Mouse (Mus musculus): Measurements from ENCODE around the gene Rsbn1.

The Rsbn1 gene

GRCm38 (mm10) chr3:103914010-103914669 lies at the start of gene Rsbn1:
Gene Rsbn1, plus strand, starts transcription at chr3:103914120.
- DNase-seq (ENCODE audit: low spot score): peak; percentile 99

GRCm38 (mm10) chr3:103864200-103864599 lies 49.7 kb upstream of the Rsbn1 start:
- no peak for DNase-seq (ENCODE audit: low spot score)

- no peak for DNase-seq (ENCODE audit: low spot score)
Measured at GRCm38 (mm10) chr3:103867424-103867971, 46.4 kb upstream of the Rsbn1 start.

- no peak for DNase-seq (ENCODE audit: low spot score)
Measured at GRCm38 (mm10) chr3:103868008-103868407, 45.9 kb upstream of the Rsbn1 start.

DNA sequence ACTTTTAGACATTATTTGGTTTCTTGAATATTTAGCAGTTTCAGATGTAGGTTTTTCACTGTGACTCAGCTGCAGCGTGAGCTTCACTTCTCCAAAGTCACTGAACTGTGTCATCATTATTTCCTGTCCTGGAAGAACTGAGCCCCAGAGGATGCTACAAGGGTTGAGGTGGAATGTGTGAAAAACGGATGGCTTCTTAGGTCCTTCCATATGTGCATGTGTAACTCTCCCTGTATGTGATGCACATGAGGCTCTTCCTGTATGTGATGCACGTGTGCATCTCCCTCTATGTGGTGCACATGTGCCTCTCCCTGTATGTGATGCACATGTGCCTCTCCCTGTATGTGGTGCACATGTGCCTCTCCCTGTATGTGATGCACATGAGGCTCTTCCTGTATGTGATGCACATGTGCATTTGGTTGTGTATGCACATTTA lies 41.2 kb upstream of the Rsbn1 start:
- no peak for DNase-seq (ENCODE audit: low spot score)

DNA sequence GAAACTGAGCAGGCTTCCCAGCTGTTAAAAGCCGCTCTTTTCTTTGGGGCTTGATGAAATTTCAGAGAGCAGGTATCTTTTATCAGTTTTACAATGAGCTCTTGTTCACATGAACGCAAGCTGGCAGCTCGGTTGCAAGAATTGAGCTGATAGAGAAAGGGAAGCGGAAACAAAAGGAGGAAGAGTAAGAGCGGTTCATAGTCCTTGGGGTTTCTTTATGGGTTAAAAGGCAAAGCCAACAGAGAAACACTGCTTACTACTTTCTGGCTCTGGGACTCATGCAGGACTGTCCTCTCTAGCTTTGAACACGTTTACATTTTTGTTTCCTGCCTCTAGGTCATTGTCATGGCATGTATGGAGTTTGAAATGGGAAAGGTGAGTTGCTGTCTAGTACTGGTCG lies 39.6 kb upstream of the Rsbn1 start:
- DNase-seq (ENCODE audit: low spot score): no peak

- DNase-seq (ENCODE audit: low spot score): peak; percentile 11
Measured at GRCm38 (mm10) chr3:103885946-103886345, 28.0 kb upstream of the Rsbn1 start.

DNA sequence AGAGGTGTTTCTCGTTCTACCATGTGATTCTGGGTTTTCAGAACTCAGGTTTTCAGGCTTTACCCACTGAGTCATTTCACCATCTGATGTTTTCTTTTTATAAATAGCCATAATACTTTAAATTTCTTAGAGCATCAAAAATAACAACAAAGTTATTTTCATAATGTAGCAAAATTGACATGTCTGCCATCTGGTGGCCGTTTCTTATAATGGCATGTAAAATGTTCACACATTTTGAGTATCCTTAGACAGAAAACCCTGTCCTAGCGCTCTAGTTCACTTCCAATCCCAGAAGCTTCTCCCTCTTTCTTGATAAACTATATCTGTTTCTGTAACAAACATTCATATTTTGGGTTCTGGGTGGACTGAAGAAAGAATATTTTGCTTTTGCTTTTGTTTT lies 26.3 kb upstream of the Rsbn1 start:
- DNase-seq (ENCODE audit: low spot score): peak; percentile 83

DNA sequence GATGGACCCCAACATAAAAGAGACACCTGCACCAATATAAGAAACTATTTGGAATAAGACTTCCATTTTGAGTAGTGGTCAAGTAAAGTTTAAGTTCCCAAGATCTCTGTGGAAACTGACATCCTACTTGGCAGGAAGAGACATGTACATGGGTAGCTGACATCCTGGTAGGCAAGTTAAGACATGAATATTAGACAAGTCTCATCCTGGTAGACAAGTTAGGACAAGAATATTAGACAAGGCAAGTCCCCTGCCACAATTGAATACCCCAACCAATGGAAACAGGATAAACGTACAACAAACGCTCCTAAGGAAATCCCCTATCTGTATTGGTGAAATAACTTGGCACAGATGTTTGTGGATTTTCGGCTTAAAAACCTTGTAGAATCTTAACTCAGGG lies 20.5 kb upstream of the Rsbn1 start:
- DNase-seq (ENCODE audit: low spot score): no peak

DNA sequence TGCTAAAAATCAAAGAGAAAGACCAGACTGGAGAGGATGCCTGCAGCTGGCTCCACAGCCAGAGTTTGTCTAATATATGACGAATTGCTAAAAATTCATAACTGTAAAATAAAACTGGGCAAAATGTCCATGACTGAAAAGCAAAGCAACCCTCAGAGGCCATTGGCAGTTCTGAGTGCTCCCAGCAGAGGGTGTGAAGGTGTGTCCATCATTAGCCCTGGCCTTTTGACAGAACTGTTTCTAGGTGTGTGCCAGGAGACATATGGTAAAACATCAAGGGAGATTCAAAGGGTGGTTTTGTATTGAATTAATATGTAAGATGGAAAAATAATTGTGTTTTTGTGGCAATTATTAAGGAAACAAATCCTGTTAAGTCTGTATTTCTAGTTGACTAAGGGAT lies 9.2 kb upstream of the Rsbn1 start:
- peak; percentile 70 for DNase-seq (ENCODE audit: low spot score)

DNA sequence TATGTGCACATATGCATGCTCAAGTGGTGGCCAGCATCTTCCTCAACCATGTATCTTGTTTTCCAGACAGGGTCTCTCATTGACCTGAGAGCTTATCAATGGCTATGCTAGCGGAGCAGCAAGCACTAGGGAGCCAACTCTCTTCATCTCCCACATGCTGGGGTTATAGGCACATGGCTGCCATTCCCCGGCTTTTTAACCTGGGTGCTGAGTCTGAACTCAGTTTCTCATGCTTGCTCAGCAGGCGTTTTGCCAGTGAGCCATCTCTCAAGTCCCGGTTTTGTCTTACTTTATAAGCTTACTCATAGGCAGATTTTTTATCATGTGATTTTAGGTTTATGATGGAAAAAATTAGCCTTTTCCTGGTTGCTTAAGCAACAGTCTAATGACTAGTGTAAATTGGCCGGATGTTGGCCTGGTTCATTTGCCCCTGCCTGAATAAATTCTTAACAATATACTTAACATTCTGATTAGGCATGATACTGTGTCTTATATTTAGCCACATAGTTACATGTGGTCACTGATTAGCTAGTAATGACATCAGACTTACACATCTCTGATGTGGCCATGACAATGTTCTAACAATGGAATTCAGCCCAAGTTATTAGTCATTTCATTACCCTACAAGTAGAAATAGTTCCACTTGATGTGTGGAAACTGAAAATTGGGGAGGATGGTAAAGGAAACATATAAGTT lies 6.4 kb upstream of the Rsbn1 start:
- DNase-seq (ENCODE audit: low spot score): no peak

DNA sequence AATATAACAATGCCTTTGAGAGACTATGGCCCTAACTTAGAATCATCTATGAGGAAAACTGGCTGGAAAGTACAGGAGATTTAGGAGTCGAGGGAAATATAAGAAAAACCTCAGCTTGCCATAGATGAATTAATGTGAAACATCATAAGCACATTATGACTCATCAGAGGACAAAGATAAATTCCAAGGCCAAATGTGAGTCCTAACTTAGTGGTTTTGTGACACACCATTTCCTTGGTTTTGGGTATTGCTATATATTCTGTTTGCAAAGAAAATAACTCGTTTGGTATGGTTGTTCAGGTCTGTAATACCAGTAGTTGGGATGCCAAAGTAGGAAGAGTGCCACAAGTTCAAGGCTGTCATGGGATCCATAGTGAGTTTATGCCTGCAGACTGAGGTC lies 5.1 kb upstream of the Rsbn1 start:
- no peak for DNase-seq (ENCODE audit: low spot score)

DNA sequence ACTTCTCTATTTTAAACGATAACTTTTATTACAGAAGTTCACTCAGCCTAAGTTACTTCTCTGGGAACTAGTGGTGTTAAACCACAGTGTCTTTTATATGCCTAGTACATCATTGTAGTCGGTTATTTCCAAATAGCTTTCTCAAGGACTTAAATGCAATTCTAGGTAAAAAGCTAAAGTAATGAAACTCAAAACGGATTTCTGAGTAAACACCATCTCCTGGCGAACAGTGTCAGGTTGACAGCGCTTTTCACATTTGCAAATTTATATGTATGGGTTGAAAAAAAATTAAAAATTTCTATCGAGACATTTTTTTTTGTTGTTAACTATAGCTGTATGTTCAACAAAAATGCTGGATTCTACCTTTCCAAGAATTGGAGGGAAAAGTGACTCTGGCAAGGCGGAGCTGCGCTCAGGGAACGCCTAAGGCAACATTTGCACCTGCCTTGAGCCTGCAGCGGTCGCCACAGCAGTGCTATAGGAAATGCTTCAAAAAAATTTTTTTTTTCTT lies 414 bp upstream of the Rsbn1 start:
- peak; percentile 47 for DNase-seq (ENCODE audit: low spot score)

DNA sequence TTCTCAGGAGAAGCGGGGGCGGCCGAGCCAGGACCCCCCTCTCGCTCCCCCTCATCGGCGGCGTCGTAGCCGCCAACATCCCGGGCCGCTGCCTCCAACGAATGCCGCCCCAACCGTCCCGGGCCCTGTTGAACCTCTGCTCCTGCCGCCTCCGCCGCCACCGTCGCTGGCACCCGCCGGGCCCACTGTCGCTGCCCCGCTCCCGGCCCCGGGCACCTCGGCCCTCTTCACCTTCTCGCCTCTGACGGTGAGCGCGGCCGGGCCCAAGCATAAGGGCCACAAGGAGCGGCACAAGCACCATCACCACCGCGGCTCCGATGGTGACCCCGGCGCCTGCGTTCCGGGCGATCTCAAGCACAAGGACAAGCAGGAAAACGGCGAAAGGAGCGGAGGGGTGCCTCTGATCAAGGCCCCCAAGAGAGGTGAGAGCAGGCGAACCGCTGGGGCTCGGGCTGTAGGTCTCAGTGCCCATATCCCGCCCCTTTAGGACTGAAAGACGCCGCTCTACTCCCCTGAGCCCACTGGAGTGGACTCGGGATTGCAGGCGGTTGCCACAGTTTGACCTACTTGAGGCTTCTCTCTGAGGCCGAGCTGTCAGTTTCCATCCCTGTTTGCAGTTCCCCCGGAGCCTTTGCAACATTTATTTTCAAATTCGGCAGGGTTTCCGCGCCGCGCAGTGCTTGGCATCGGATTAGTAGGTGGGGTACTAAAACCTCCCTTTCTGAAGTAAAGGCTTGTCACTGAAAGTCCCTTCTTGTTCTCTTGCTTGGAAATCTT lies 1.0 kb downstream of the Rsbn1 start:
- peak; percentile 70 for DNase-seq (ENCODE audit: low spot score)

GRCm38 (mm10) chr3:103915509-103915896 lies 1.6 kb downstream of the Rsbn1 start:
- DNase-seq (ENCODE audit: low spot score): peak; percentile 34

DNA sequence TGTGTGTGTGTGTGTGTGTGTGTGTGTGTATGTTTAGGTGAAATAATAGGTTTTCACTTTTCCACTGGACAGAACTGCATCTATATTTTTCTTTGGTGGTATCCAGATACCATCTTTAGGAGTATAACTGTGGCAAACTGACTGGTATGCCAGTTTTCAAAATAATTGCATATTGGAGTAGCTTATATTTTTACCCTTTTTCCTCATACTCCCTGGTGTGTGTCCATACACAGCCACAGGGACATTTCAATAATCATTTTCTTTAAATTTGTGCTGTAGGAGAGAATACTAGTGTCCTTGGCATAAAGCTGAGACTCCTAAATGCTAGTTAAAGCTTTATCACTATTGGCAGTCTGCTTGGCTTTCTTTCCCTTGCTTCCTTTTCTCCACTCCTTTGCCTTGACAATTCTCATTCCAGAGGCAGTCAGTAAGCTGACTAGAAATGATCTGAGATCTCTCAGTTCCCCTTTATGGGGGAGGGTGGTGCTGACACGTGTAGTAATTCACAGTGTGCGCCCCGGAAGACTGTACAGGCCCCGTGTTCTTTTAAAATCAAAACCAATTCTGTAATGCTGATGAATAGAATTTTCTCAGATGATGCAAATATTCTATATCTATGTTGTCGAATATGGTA lies 2.4 kb downstream of the Rsbn1 start:
- peak; percentile 37 for DNase-seq (ENCODE audit: low spot score)

GRCm38 (mm10) chr3:103916839-103917237 lies 2.9 kb downstream of the Rsbn1 start:
- no peak for DNase-seq (ENCODE audit: low spot score)

DNA sequence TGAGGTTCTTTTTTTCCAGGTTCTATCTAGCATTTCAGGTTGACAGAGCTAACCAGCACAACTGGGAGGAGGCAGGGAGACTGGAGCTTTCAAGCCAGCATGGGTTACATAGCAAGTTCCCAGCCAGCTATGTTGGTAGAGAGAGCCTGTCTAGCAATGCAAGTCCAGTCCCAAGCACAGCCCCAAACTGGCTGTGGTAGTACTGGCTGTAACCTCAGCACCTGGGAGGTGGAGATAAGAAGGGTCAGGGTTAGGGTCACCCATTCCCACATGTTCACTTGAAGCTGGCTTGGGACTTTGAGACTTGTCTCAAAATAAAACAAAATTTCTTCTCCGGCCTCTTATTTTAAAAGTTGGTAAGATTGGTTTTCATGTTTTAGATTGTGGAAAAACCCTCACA lies 6.2 kb downstream of the Rsbn1 start:
- no peak for DNase-seq (ENCODE audit: low spot score)

- DNase-seq (ENCODE audit: low spot score): no peak
Measured at GRCm38 (mm10) chr3:103925302-103925701, 11.4 kb downstream of the Rsbn1 start.

- DNase-seq (ENCODE audit: low spot score): no peak
Measured at GRCm38 (mm10) chr3:103927511-103927910, 13.6 kb downstream of the Rsbn1 start.

- DNase-seq (ENCODE audit: low spot score): peak; percentile 54
Measured at GRCm38 (mm10) chr3:103944794-103945562, 31.1 kb downstream of the Rsbn1 start.
